In genomic region chr4:88875435-88876095, GRCm38 (mm10) we compare ENCODE assay signal across 1 mouse cellular context.
TF ChIP-seq lines count a peak whose summit lies in the region.

No protein-coding gene starts in this region.

TF ChIP-seq in CH12.LX, 34 proteins besides CTCF, POLR2A, EP300 and RAD21:
- TF ChIP-seq SIN3A (IDR thresholded peaks at IDR 0.05; ENCODE audit: low read length) (peak; percentile 61), ZKSCAN1 (IDR thresholded peaks at IDR 0.05; ENCODE audit: borderline replicate concordance, low read depth, low read length) (no peak), IRF4 (IDR thresholded peaks at IDR 0.05; ENCODE audit: low read depth, low read length) (peak; percentile 85; the same call in 1 of the 2 replicates), BHLHE40 (IDR thresholded peaks at IDR 0.05; ENCODE audit: low read depth, low read length) (peak; percentile 47; the same call in 1 of the 2 replicates), ETS1 (conservative IDR thresholded peaks at IDR 0.05; ENCODE audit: low read depth, low read length) (peak; percentile 8; the same call in 1 of the 2 replicates), MAZ (IDR thresholded peaks at IDR 0.05; ENCODE audit: low read depth, low read length) (0 out of 2 replicates have a peak, but pooled peaks have one; percentile 55), CHD2 (IDR thresholded peaks at IDR 0.05; ENCODE audit: low read length) (0 out of 2 replicates have a peak, but pooled peaks have one; percentile 41), MAX (IDR thresholded peaks at IDR 0.05; ENCODE audit: low read length) (no peak)
